8 mouse cellular contexts compared by ENCODE assay signal in genomic region chr9:20581175-20581634, GRCm38 (mm10). TPM values are rescaled to one million over a fixed set of nuclear protein-coding genes. Genes with fewer than 3 reads are reported as not detected.
DNase-seq lines count a peak whose midpoint lies in the region; ATAC-seq lines count a peak whose summit lies in the region.

TSS of gene Zfp846 (plus strand) at chr9:20581291.

- peak within 1 kb of the TSS; percentile 44 for H3K27ac ChIP-seq in brown adipose tissue, adult 24 weeks (replicated peaks; ENCODE audit: low read depth, low read length)
- H3K27ac ChIP-seq in heart, embryonic 13.5 days (replicated peaks): peak within 1 kb of the TSS; percentile 85
- H3K27ac ChIP-seq in liver, embryonic 12.5 days: peak within 1 kb of the TSS; percentile 55; the same call in 1 of the 2 replicates
- peak within 1 kb of the TSS; percentile 86 for H3K27ac ChIP-seq in stomach, embryonic 15.5 days

- peak within 1 kb of the TSS; percentile 86 for H3K9ac ChIP-seq in heart, embryonic 13.5 days
- H3K9ac ChIP-seq in liver, embryonic 12.5 days: peak within 1 kb of the TSS; percentile 65
- H3K9ac ChIP-seq in stomach, embryonic 15.5 days: peak within 1 kb of the TSS; percentile 66

- H3K9me3 ChIP-seq in heart, embryonic 13.5 days: peaks cover 17% of the 10 kb centered on the region
- 0 out of 2 replicates have a peak, but pooled peaks cover 4% of the 10 kb centered on the region for H3K9me3 ChIP-seq in liver, embryonic 12.5 days (replicated peaks)
- H3K9me3 ChIP-seq in stomach, embryonic 15.5 days: no peaks in the 10 kb centered on the region

- peak within 1 kb of the TSS; percentile 74 for H3K4me3 ChIP-seq in brown adipose tissue, adult 24 weeks (ENCODE audit: insufficient read depth, low read depth, low read length)
- H3K4me3 ChIP-seq in heart, embryonic 13.5 days: peak within 1 kb of the TSS; percentile 71
- peak within 1 kb of the TSS; percentile 63 for H3K4me3 ChIP-seq in liver, embryonic 12.5 days
- H3K4me3 ChIP-seq in stomach, embryonic 15.5 days (replicated peaks): peak within 1 kb of the TSS; percentile 73

- peak; percentile 95 for DNase-seq in CD4-positive, CD25-positive, alpha-beta regulatory T cell, adult 2 months (ENCODE audit: low read depth, low spot score)
- peak; percentile 71 for DNase-seq in fat pad, adult 2 months (ENCODE audit: extremely low read depth, low read depth, low spot score)
- DNase-seq in kidney, postnatal 10 days: peak; percentile 99
- peak; percentile 93 to 95 for DNase-seq in natural killer cell, adult 2 months (ENCODE audit: low spot score in 2 of 2)

- H3K27me3 ChIP-seq in heart, embryonic 13.5 days (replicated peaks): peaks cover 25% of the 10 kb centered on the region
- peaks cover 12% of the 10 kb centered on the region for H3K27me3 ChIP-seq in liver, embryonic 12.5 days (replicated peaks)
- H3K27me3 ChIP-seq in stomach, embryonic 15.5 days (replicated peaks): 0 out of 2 replicates have a peak, but pooled peaks cover 5% of the 10 kb centered on the region

- peak within 1 kb of the TSS; percentile 71 for H3K4me2 ChIP-seq in heart, embryonic 13.5 days
- H3K4me2 ChIP-seq in liver, embryonic 12.5 days: peak within 1 kb of the TSS; percentile 74
- H3K4me2 ChIP-seq in stomach, embryonic 15.5 days: peak within 1 kb of the TSS; percentile 64

- H3K36me3 ChIP-seq in heart, embryonic 13.5 days: peaks cover 33% of the 10 kb centered on the region
- H3K36me3 ChIP-seq in liver, embryonic 12.5 days: peaks cover 5% of the 10 kb centered on the region; the same call in 1 of the 2 replicates
- H3K36me3 ChIP-seq in stomach, embryonic 15.5 days: peaks cover 2% of the 10 kb centered on the region; the same call in 1 of the 2 replicates

- H3K4me1 ChIP-seq in brown adipose tissue, adult 24 weeks (ENCODE audit: control insufficient read depth, insufficient read depth, insufficient read length, low read length): no peaks in the 10 kb centered on the region
- H3K4me1 ChIP-seq in heart, embryonic 13.5 days: peaks cover 10% of the 10 kb centered on the region; the same call in 1 of the 2 replicates
- peaks cover 12% of the 10 kb centered on the region; the same call in 1 of the 2 replicates for H3K4me1 ChIP-seq in liver, embryonic 12.5 days
- H3K4me1 ChIP-seq in stomach, embryonic 15.5 days: no peaks in the 10 kb centered on the region

- under 1% methylated on average over 30 of the region's 30 CpGs for WGBS in heart, embryonic 13.5 days
- WGBS in liver, embryonic 12.5 days (ENCODE audit: insufficient replicate concordance): under 1% methylated on average over 30 of the region's 30 CpGs
- WGBS in stomach, embryonic 15.5 days: under 1% methylated on average over 30 of the region's 30 CpGs

- peak; percentile 88 for ATAC-seq in heart, embryonic 13.5 days (ENCODE audit: extremely low read depth, insufficient number of reproducible peaks, low FRiP score, low TSS enrichment)
- ATAC-seq in liver, embryonic 12.5 days: peak; percentile 95
- ATAC-seq in stomach, embryonic 15.5 days (ENCODE audit: insufficient read depth, low FRiP score, low read depth): peak; percentile 98

RNA-seq across cellular contexts. Expression of gene Zfp846, which starts in this region (rescaled TPM):
- polyA plus RNA-seq in brown adipose tissue, adult 24 weeks (2012; ENCODE audit: insufficient read depth, insufficient read length, missing spikeins): 3.8 and 5.0 TPM in 2 replicates
- 9.8 and 10.6 TPM in 2 replicates for polyA plus RNA-seq in heart, embryonic 13.5 days (2015; fragmentation: Nextera tagmentation; extraction: Ambion mirVana)
- 3.5 and 4.4 TPM in 2 replicates for polyA plus RNA-seq in liver, embryonic 12.5 days (2016; fragmentation: Nextera tagmentation; extraction: Ambion mirVana)
- polyA plus RNA-seq in stomach, embryonic 15.5 days (2015; fragmentation: Nextera tagmentation; extraction: Ambion mirVana): 16.5 and 17.8 TPM in 2 replicates

Comparison
In these comparisons a context has a peak if more than half of its experiments do, and no peak if none do; other contexts are left out.
1. Peak in every context shown above with its lines: DNase-seq, ATAC-seq, H3K4me3 ChIP-seq and H3K27ac ChIP-seq.